Mouse (Mus musculus): ENCODE results near the gene Mapk11.

- TF ChIP-seq POLR2A (IDR thresholded peaks at IDR 0.05; ENCODE audit: low read depth, low read length): no peak
- TF ChIP-seq CTCF (IDR thresholded peaks at IDR 0.05; ENCODE audit: extremely low read depth, insufficient read depth, insufficient read length, insufficient replicate concordance): no peak
These were observed 9.1 kb upstream of the Mapk11 start for GRCm38 (mm10) chr15:89158516-89158915.

All from spleen, adult 2 months (tissue).